Mouse (Mus musculus): ENCODE measurements around the gene Tigit. TPM values are rescaled to one million over a fixed set of nuclear protein-coding genes. Genes with fewer than 3 reads are reported as not detected.

Gene Tigit
- polyA plus RNA-seq, 1 experiment from 2014 or later, result not detected

GRCm38 (mm10) chr16:43687968-43688367 is 24.0 kb upstream of the Tigit start:
- Histone ChIP-seq H3K9ac (ENCODE audit: low read depth, low read length) (no peak overlapping the region), H3K4me3 (ENCODE audit: low read length) (no peak overlapping the region), H3K4me2 (replicated peaks; ENCODE audit: low read depth, low read length) (no peak overlapping the region), H3K9me3 (ENCODE audit: control insufficient read depth, low read length) (no peaks in the 10 kb centered on the region), H3K27me3 (ENCODE audit: control insufficient read depth, insufficient read depth, low read length) (no peaks in the 10 kb centered on the region), H3K4me1 (ENCODE audit: control insufficient read depth, insufficient read depth, low read length) (no peaks in the 10 kb centered on the region), H3K36me3 (ENCODE audit: control insufficient read depth, insufficient read depth, low read length) (no peaks in the 10 kb centered on the region), H3K27ac (ENCODE audit: low read depth, low read length) (no peak overlapping the region)
- no peak for ATAC-seq (ENCODE audit: low FRiP score, low TSS enrichment)
- WGBS, result 80% methylated on average over 2 of the region's 2 CpGs

- no peak overlapping the region for H3K4me3 ChIP-seq (ENCODE audit: low read length)
- H3K9ac ChIP-seq (ENCODE audit: low read depth, low read length), result no peak overlapping the region
- no peak for ATAC-seq (ENCODE audit: low FRiP score, low TSS enrichment)
- 61% methylated on average over 3 of the region's 3 CpGs for WGBS
- H3K4me2 ChIP-seq (replicated peaks; ENCODE audit: low read depth, low read length), result no peak overlapping the region
- no peaks in the 10 kb centered on the region for H3K27me3 ChIP-seq (ENCODE audit: control insufficient read depth, insufficient read depth, low read length)
- H3K36me3 ChIP-seq (ENCODE audit: control insufficient read depth, insufficient read depth, low read length), result no peaks in the 10 kb centered on the region
- no peak overlapping the region for H3K27ac ChIP-seq (ENCODE audit: low read depth, low read length)
- no peaks in the 10 kb centered on the region for H3K4me1 ChIP-seq (ENCODE audit: control insufficient read depth, insufficient read depth, low read length)
- no peaks in the 10 kb centered on the region for H3K9me3 ChIP-seq (ENCODE audit: control insufficient read depth, low read length)
Measured at GRCm38 (mm10) chr16:43674400-43674799, 10.5 kb upstream of the Tigit start.

DNA sequence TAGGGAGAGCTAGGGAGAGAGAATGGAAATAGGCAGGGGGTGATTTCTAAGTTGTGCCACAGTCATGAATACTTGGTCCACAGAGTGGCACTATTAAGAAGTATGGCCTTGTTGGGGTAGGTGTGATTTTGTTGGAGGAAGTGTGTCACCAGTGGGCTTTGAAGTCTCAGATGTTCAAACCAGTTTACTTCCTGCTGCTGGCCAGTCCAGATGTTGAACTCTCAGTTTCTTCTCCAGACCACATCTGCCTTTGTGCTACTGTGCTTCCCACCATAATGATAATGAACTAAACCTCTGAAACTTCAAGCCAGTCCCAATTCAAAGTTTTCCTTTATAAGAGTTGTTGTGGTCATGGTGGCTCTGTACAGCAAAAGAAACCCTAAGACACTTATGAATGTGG is 8.8 kb upstream of the Tigit start:
- no peak for ATAC-seq (ENCODE audit: low FRiP score, low TSS enrichment)
- Histone ChIP-seq H3K27me3 (ENCODE audit: control insufficient read depth, insufficient read depth, low read length) (no peaks in the 10 kb centered on the region), H3K9me3 (ENCODE audit: control insufficient read depth, low read length) (no peaks in the 10 kb centered on the region), H3K4me3 (ENCODE audit: low read length) (no peak overlapping the region), H3K9ac (ENCODE audit: low read depth, low read length) (no peak overlapping the region), H3K4me1 (ENCODE audit: control insufficient read depth, insufficient read depth, low read length) (no peaks in the 10 kb centered on the region), H3K36me3 (ENCODE audit: control insufficient read depth, insufficient read depth, low read length) (no peaks in the 10 kb centered on the region), H3K27ac (ENCODE audit: low read depth, low read length) (no peak overlapping the region), H3K4me2 (replicated peaks; ENCODE audit: low read depth, low read length) (no peak overlapping the region)

DNA sequence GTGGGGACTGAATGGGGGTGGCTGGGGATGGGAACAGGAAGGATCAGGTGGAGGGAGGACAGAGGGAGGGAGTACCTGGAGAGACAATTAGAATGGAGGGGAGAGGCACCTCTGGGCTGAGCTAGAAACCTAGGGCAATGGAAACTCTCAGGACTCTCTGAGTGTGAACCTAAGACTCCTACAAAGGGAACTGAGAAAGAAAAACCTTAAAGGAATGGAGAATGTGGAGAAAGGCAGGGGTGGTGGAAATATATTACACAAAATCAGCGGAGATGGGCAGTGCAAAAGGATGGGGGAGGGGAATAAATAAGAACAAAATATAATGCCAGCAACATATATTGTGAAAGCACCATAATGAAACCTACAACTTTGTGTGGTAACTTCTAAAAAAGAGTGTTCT is 8.0 kb upstream of the Tigit start:
- H3K4me2 ChIP-seq (replicated peaks; ENCODE audit: low read depth, low read length), result no peak overlapping the region
- no peaks in the 10 kb centered on the region for H3K36me3 ChIP-seq (ENCODE audit: control insufficient read depth, insufficient read depth, low read length)
- 100% methylated on average over 1 of the region's 1 CpGs for WGBS
- no peaks in the 10 kb centered on the region for H3K4me1 ChIP-seq (ENCODE audit: control insufficient read depth, insufficient read depth, low read length)
- H3K27ac ChIP-seq (ENCODE audit: low read depth, low read length), result no peak overlapping the region
- no peaks in the 10 kb centered on the region for H3K9me3 ChIP-seq (ENCODE audit: control insufficient read depth, low read length)
- H3K27me3 ChIP-seq (ENCODE audit: control insufficient read depth, insufficient read depth, low read length), result no peaks in the 10 kb centered on the region
- H3K9ac ChIP-seq (ENCODE audit: low read depth, low read length), result no peak overlapping the region
- H3K4me3 ChIP-seq (ENCODE audit: low read length), result no peak overlapping the region
- ATAC-seq (ENCODE audit: low FRiP score, low TSS enrichment), result no peak

DNA sequence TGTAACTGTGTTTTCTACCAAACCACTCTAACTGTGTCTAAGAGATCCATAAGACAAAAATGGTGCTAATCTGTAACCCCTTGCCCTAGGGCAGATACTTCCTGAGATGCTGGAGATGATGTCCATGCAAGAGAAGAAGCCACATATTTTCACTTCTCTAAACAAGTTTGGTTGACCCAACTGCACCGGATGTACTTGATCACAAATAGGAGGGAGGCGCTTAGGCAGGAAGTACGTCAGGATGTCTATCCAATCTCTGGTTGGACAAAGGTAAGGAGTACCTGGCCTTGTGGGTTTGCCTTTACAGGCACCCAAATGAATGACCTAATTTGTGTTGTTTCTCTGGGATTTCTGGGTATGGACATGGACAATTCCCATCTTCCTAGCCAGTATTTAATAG is 4.3 kb upstream of the Tigit start:
- WGBS, result 96% methylated on average over 3 of the region's 3 CpGs

DNA sequence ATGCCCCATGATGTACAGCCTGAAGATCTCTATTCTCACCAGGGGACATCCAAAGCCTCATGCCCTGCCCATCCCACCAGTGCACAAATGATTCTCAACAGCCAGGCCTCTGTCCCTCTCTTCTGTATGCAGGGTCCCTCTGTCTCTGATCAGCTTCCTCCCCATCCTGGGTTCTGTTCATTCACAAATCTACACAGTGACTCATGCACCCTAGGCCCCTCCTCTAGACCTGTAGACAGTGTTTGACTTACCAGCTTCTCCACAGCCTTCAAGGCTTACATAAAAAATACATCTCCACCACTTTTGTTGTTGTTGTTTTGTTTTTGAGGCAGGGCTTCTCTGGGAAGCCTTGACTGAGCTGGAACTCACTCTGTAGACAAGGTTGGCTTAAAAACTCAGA is 915 bp upstream of the Tigit start:
- no peak overlapping the region for H3K4me2 ChIP-seq (replicated peaks; ENCODE audit: low read depth, low read length)
- no peaks in the 10 kb centered on the region for H3K27me3 ChIP-seq (ENCODE audit: control insufficient read depth, insufficient read depth, low read length)
- H3K9me3 ChIP-seq (ENCODE audit: control insufficient read depth, low read length), result no peaks in the 10 kb centered on the region
- no peak for ATAC-seq (ENCODE audit: low FRiP score, low TSS enrichment)
- H3K27ac ChIP-seq (ENCODE audit: low read depth, low read length), result no peak overlapping the region
- H3K36me3 ChIP-seq (ENCODE audit: control insufficient read depth, insufficient read depth, low read length), result no peaks in the 10 kb centered on the region
- H3K4me3 ChIP-seq (ENCODE audit: low read length), result no peak overlapping the region
- H3K9ac ChIP-seq (ENCODE audit: low read depth, low read length), result no peak overlapping the region
- 0 out of 2 replicates have a peak, but pooled peaks cover 2% of the 10 kb centered on the region for H3K4me1 ChIP-seq (ENCODE audit: control insufficient read depth, insufficient read depth, low read length)

More for the DNA sequence above, 4.3 kb upstream of the Tigit start:
- Histone ChIP-seq H3K27me3 (ENCODE audit: control insufficient read depth, insufficient read depth, low read length) (no peaks in the 10 kb centered on the region), H3K4me1 (ENCODE audit: control insufficient read depth, insufficient read depth, low read length) (0 out of 2 replicates have a peak, but pooled peaks cover 2% of the 10 kb centered on the region), H3K36me3 (ENCODE audit: control insufficient read depth, insufficient read depth, low read length) (no peaks in the 10 kb centered on the region), H3K4me3 (ENCODE audit: low read length) (no peak overlapping the region), H3K27ac (ENCODE audit: low read depth, low read length) (no peak overlapping the region), H3K9ac (ENCODE audit: low read depth, low read length) (no peak overlapping the region), H3K9me3 (ENCODE audit: control insufficient read depth, low read length) (no peaks in the 10 kb centered on the region), H3K4me2 (replicated peaks; ENCODE audit: low read depth, low read length) (no peak overlapping the region)
- no peak for ATAC-seq (ENCODE audit: low FRiP score, low TSS enrichment)

- Histone ChIP-seq H3K4me3 (ENCODE audit: low read length) (no peak overlapping the region), H3K4me2 (replicated peaks; ENCODE audit: low read depth, low read length) (no peak overlapping the region), H3K9ac (ENCODE audit: low read depth, low read length) (no peak overlapping the region), H3K4me1 (ENCODE audit: control insufficient read depth, insufficient read depth, low read length) (0 out of 2 replicates have a peak, but pooled peaks cover 2% of the 10 kb centered on the region), H3K36me3 (ENCODE audit: control insufficient read depth, insufficient read depth, low read length) (no peaks in the 10 kb centered on the region), H3K27me3 (ENCODE audit: control insufficient read depth, insufficient read depth, low read length) (no peaks in the 10 kb centered on the region), H3K27ac (ENCODE audit: low read depth, low read length) (no peak overlapping the region), H3K9me3 (ENCODE audit: control insufficient read depth, low read length) (no peaks in the 10 kb centered on the region)
- WGBS, result 88% methylated on average over 10 of the region's 10 CpGs
- ATAC-seq (ENCODE audit: low FRiP score, low TSS enrichment), result no peak
Measured at GRCm38 (mm10) chr16:43662124-43663004, 1.6 kb downstream of the Tigit start.

- Histone ChIP-seq H3K4me3 (ENCODE audit: low read length) (no peak overlapping the region), H3K27ac (ENCODE audit: low read depth, low read length) (no peak overlapping the region), H3K9ac (ENCODE audit: low read depth, low read length) (no peak overlapping the region), H3K36me3 (ENCODE audit: control insufficient read depth, insufficient read depth, low read length) (no peaks in the 10 kb centered on the region), H3K27me3 (ENCODE audit: control insufficient read depth, insufficient read depth, low read length) (no peaks in the 10 kb centered on the region), H3K4me2 (replicated peaks; ENCODE audit: low read depth, low read length) (no peak overlapping the region), H3K4me1 (ENCODE audit: control insufficient read depth, insufficient read depth, low read length) (0 out of 2 replicates have a peak, but pooled peaks cover 2% of the 10 kb centered on the region), H3K9me3 (ENCODE audit: control insufficient read depth, low read length) (no peaks in the 10 kb centered on the region)
- WGBS, result 93% methylated on average over 5 of the region's 5 CpGs
- no peak for ATAC-seq (ENCODE audit: low FRiP score, low TSS enrichment)
Measured at GRCm38 (mm10) chr16:43661576-43661975, 2.4 kb downstream of the Tigit start.

DNA sequence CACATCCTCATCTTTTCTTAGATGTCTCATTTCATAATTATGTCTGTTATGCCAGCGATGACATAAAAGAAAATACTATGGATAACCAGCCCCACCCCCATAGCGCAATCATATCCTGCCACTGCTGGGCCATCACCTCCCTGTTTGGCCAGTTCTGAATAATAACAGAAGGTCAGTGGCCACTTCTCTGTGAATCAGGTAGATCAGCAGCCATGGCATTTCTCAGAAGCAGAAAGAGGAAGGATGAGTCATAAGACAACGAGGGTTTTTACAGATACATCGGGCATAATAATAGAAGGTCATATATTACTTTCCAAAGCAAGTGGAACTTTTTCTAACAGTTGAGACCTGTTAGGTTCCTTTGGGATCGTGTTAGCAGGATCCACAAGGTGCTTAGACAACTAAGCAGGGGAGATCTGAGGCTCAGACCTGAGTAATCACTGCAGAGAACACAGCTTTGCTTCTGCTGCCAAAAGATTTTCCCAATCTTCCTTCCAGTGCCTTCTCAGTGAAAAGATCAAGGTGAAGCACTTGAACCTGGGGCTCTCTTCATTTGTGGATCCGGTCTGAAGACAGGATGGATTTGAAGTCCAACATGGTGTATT is 8.7 kb downstream of the Tigit start:
- Histone ChIP-seq H3K36me3 (ENCODE audit: control insufficient read depth, insufficient read depth, low read length) (no peaks in the 10 kb centered on the region), H3K9me3 (ENCODE audit: control insufficient read depth, low read length) (no peaks in the 10 kb centered on the region), H3K27ac (ENCODE audit: low read depth, low read length) (no peak overlapping the region), H3K4me3 (ENCODE audit: low read length) (no peak overlapping the region), H3K4me2 (replicated peaks; ENCODE audit: low read depth, low read length) (no peak overlapping the region), H3K27me3 (ENCODE audit: control insufficient read depth, insufficient read depth, low read length) (no peaks in the 10 kb centered on the region), H3K4me1 (ENCODE audit: control insufficient read depth, insufficient read depth, low read length) (no peaks in the 10 kb centered on the region), H3K9ac (ENCODE audit: low read depth, low read length) (no peak overlapping the region)
- no peak for ATAC-seq (ENCODE audit: low FRiP score, low TSS enrichment)
- WGBS, result 87% methylated on average over 6 of the region's 6 CpGs

Data from kidney, embryonic 14.5 days (tissue).